Mouse (Mus musculus) liver, postnatal 0 days (tissue): ENCODE measurements around the gene Uchl3. TPM values are rescaled to one million over a fixed set of nuclear protein-coding genes. Genes with fewer than 3 reads are reported as not detected.

Experiments
- ATAC-seq: fragments of 200-750 bp; cut with Nextera tagmentation; 2 replicates; pipeline ENCODE4 v1.8.0; 2017; ENCODE audit warnings: mild to moderate bottlenecking, moderate library complexity
- DNase-seq: peaks from one replicate; pipeline ENCODE4 v3.0.0-alpha.2; 2016
- H3K27ac ChIP-seq: fragments of 300-500 bp; sonication (generic); 2 replicates; pipeline ENCODE4 v1.5.1; 2014; ENCODE audit warnings: antibody characterized with exemption, moderate library complexity, mild to moderate bottlenecking, low read depth
- H3K27me3 ChIP-seq: fragments of 300-500 bp; sonication (generic); 2 replicates; pipeline ENCODE4 v1.6.1; 2014; ENCODE audit warnings: low read length, control low read depth, mixed read lengths; ENCODE audit not compliant: insufficient read depth
- H3K36me3 ChIP-seq: fragments of 300-500 bp; sonication (generic); replicated peaks from 2 replicates; pipeline ENCODE4 v1.6.1; 2014; ENCODE audit warnings: mild to moderate bottlenecking, control low read depth, low read length, moderate library complexity, mixed read lengths; ENCODE audit not compliant: insufficient read depth
- H3K4me1 ChIP-seq: fragments of 300-500 bp; sonication (generic); 2 replicates; pipeline ENCODE4 v1.6.1; 2014; ENCODE audit warnings: antibody characterized with exemption, mild to moderate bottlenecking, control low read depth; ENCODE audit not compliant: insufficient read depth
- H3K4me2 ChIP-seq: fragments of 300-500 bp; sonication (generic); 2 replicates; pipeline ENCODE4 v1.6.1; 2014; ENCODE audit warnings: low read depth, mild to moderate bottlenecking, low read length, moderate library complexity, mixed read lengths
- H3K4me3 ChIP-seq: fragments of 300-500 bp; sonication (generic); 2 replicates; pipeline ENCODE4 v1.5.1; 2014; ENCODE audit warnings: low read depth, low read length
- H3K9ac ChIP-seq: fragments of 300-500 bp; sonication (generic); replicated peaks from 2 replicates; pipeline ENCODE4 v1.6.1; 2014; ENCODE audit warnings: mild to moderate bottlenecking, moderate library complexity
- H3K9me3 ChIP-seq: fragments of 300-500 bp; sonication (generic); 2 replicates; pipeline ENCODE4 v1.6.1; 2016; ENCODE audit warnings: mild to moderate bottlenecking, control low read depth, low read length, mixed read lengths
- CTCF ChIP-seq: sonication (generic); IDR thresholded peaks from 2 replicates; pipeline ENCODE4 v1.5.1; 2016; ENCODE audit warnings: antibody characterized with exemption, low read depth
- EP300 ChIP-seq: IDR thresholded peaks from 2 replicates; pipeline ENCODE4 v1.6.1; 2016; ENCODE audit warnings: antibody characterized with exemption, low read depth, mild to moderate bottlenecking
- WGBS: fragments of 180-500 bp; shearing (Covaris S2); extraction: QIAGEN DNeasy Blood & Tissue Kit; methylation state at CpG from one replicate; pipeline ENCODE4 v1.1.7; 2014; ENCODE audit not compliant: insufficient replicate concordance; 5-methylcytosine and 5-hydroxymethylcytosine counted together
- polyA plus RNA-seq: library from polyadenylated mRNA; unstranded; fragments of >200 nt; fragmentation: Nextera tagmentation; extraction: Ambion mirVana; gene quantifications from 2 replicates; pipeline ENCODE4 v1.2.1, GENCODE M21; 2015

Uchl3 gene
- polyA plus RNA-seq, 1 experiment from 2014 or later = 42.5 TPM

- Histone ChIP-seq H3K9ac (peak within 1 kb of the TSS; percentile 64), H3K4me3 (peak within 1 kb of the TSS; percentile 65), H3K36me3 (no peaks in the 10 kb centered on the region; the same call in 1 of the 2 replicates), H3K4me2 (peak within 1 kb of the TSS; percentile 87), H3K9me3 (no peaks in the 10 kb centered on the region), H3K27ac (peak within 1 kb of the TSS; percentile 63), H3K4me1 (no peaks in the 10 kb centered on the region; the same call in 1 of the 2 replicates), H3K27me3 (no peaks in the 10 kb centered on the region)
- peak; percentile 97 for ATAC-seq
- WGBS = under 1% methylated on average over 39 of the region's 39 CpGs
- TF ChIP-seq CTCF (peak; percentile 12; the same call in 1 of the 2 replicates), EP300 (no peak)
- peak; percentile 90 for DNase-seq
These were observed 13.5 kb upstream of the Uchl3 start, which contains the start of gene Commd6 for GRCm38 (mm10) chr14:101640153-101640843. Commd6 (minus strand) TSS chr14:101640686.

GRCm38 (mm10) chr14:101644948-101645347 lies 8.8 kb upstream of the Uchl3 start:
- Histone ChIP-seq H3K4me1 (no peaks in the 10 kb centered on the region), H3K4me2 (no peak overlapping the region), H3K4me3 (no peak overlapping the region), H3K36me3 (no peaks in the 10 kb centered on the region), H3K27ac (no peak overlapping the region), H3K9me3 (no peaks in the 10 kb centered on the region), H3K27me3 (no peaks in the 10 kb centered on the region), H3K9ac (no peak overlapping the region)
- ATAC-seq = no peak
- no peak for DNase-seq
- 68% methylated on average over 1 of the region's 1 CpGs for WGBS
- TF ChIP-seq EP300 (no peak), CTCF (no peak)

GRCm38 (mm10) chr14:101650551-101650950 lies 3.2 kb upstream of the Uchl3 start:
- no peaks in the 10 kb centered on the region for H3K27me3 ChIP-seq
- ATAC-seq = no peak
- H3K4me3 ChIP-seq = no peak overlapping the region
- peaks cover 8% of the 10 kb centered on the region for H3K4me1 ChIP-seq
- H3K4me2 ChIP-seq = no peak overlapping the region
- DNase-seq = no peak
- H3K9ac ChIP-seq = no peak overlapping the region
- no peak overlapping the region for H3K27ac ChIP-seq
- TF ChIP-seq CTCF (no peak), EP300 (no peak)
- no peaks in the 10 kb centered on the region for H3K36me3 ChIP-seq
- H3K9me3 ChIP-seq = no peaks in the 10 kb centered on the region
- WGBS = 71% methylated on average over 4 of the region's 4 CpGs

GRCm38 (mm10) chr14:101652571-101652970 lies 1.2 kb upstream of the Uchl3 start:
- H3K9ac ChIP-seq = no peak overlapping the region
- no peaks in the 10 kb centered on the region for H3K36me3 ChIP-seq
- DNase-seq (no peak), ATAC-seq (no peak)
- no peaks in the 10 kb centered on the region for H3K9me3 ChIP-seq
- no peaks in the 10 kb centered on the region for H3K27me3 ChIP-seq
- peaks cover 8% of the 10 kb centered on the region for H3K4me1 ChIP-seq
- H3K27ac ChIP-seq = no peak overlapping the region
- TF ChIP-seq CTCF (no peak), EP300 (no peak)
- H3K4me2 ChIP-seq = no peak overlapping the region
- whole genome bisulfite sequencing = 80% methylated on average over 6 of the region's 6 CpGs
- H3K4me3 ChIP-seq = no peak overlapping the region

- Histone ChIP-seq H3K4me1 (peaks cover 8% of the 10 kb centered on the region), H3K27me3 (no peaks in the 10 kb centered on the region), H3K9ac (peak overlapping the region; percentile 70), H3K9me3 (no peaks in the 10 kb centered on the region), H3K27ac (no peak overlapping the region), H3K4me2 (peak overlapping the region; percentile 92), H3K4me3 (peak overlapping the region; percentile 68), H3K36me3 (no peaks in the 10 kb centered on the region)
- under 1% methylated on average over 10 of the region's 10 CpGs for WGBS
- DNase-seq = peak; percentile 24
- ATAC-seq = no peak
- no peak for TF ChIP-seq EP300
- TF ChIP-seq CTCF = no peak
These were observed 751 bp downstream of the Uchl3 start for GRCm38 (mm10) chr14:101654526-101654909.

- Histone ChIP-seq H3K9me3 (no peaks in the 10 kb centered on the region), H3K27me3 (no peaks in the 10 kb centered on the region), H3K36me3 (no peaks in the 10 kb centered on the region), H3K4me2 (no peak overlapping the region), H3K4me1 (peaks cover 8% of the 10 kb centered on the region), H3K27ac (no peak overlapping the region), H3K4me3 (no peak overlapping the region), H3K9ac (no peak overlapping the region)
- WGBS = 45% methylated on average over 10 of the region's 10 CpGs
- no peak for ATAC-seq
- DNase-seq = no peak
- TF ChIP-seq CTCF (no peak), EP300 (no peak)
These were observed 2.5 kb downstream of the Uchl3 start for GRCm38 (mm10) chr14:101656307-101656706.
